Mouse (Mus musculus) spleen, adult 2 months (tissue): ENCODE measurements at regions not wholly inside any gene's neighbourhood (a gene's known extent, or its start where the extent isn't known, plus 50 kb on each side); places are given as distances from the start of the nearest gene placed in this dataset.

Experiments
- CTCF ChIP-seq: fragments of 200-500 bp; IDR thresholded peaks from 2 replicates; pipeline ENCODE4 v1.5.1; 2011; ENCODE audit warnings: mild to moderate bottlenecking, inconsistent platforms; ENCODE audit not compliant: insufficient read depth, insufficient read length, insufficient replicate concordance; ENCODE audit errors: extremely low read depth
- POLR2A ChIP-seq: fragments of 200-500 bp; IDR thresholded peaks from 2 replicates; pipeline ENCODE4 v1.6.1; 2011; ENCODE audit warnings: low read depth, low read length, inconsistent platforms

DNA sequence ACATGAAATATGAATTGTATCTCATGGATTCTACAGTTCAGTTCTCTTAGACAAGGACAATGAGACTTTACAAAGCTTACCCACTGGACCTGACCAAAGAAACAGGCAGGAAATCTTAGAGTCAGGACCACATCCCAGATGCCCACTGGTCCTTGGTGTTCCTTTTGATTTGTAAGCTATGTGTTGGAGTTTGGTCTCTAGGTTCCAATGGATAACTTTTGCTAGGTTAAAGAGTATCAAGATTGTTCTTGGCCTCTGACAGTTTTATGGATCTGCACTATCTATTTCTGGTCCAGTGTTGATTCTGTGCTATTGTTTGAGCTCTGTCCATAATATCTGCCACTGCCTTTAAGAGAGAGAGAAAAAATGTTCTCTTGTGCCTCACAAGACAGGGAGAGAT is 222.6 kb upstream of the Tprg start:
- TF ChIP-seq CTCF (no peak), POLR2A (no peak)
